Mouse (Mus musculus): ENCODE results near the gene Inf2. TPM values are rescaled to one million over a fixed set of nuclear protein-coding genes. Genes with fewer than 3 reads are reported as not detected.

The Inf2 gene
- total RNA-seq, 2 experiments from 2014 or later, result 53.3 to 62.6 TPM

GRCm38 (mm10) chr12:112560176-112560797, 28.3 kb upstream of the Inf2 start:
- intact Hi-C loops (cut with DNase I), result no loop called here
- DNase-seq (ENCODE audit: extremely low spot score in 1 of 2, low spot score in 2 of 2), result peak in 1 of 2 experiments; percentile 55

DNA sequence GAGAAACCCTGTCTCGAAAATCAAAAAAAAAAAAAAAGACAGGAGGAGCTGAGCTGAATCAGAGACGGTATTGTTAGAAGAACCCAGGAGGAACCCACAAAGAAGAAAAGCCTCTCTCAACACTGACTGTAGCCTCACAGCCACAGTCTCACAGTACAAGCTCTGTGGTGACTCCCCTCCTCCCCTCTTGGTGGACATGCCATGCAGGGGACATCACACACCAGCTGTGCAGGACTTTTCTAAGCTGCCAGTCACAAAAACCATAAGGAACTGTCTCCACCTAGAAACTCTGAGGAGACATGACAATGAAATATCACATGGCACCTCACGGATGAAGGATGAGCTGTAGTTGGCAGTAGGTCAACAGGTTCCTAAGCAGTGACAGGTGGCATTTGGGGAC, 27.4 kb upstream of the Inf2 start:
- intact Hi-C loops (cut with DNase I), result no loop called here
- DNase-seq (ENCODE audit: extremely low spot score in 1 of 2, low spot score in 2 of 2), result no peak

- intact Hi-C loops (cut with DNase I), result no loop called here
- DNase-seq (ENCODE audit: extremely low spot score in 1 of 2, low spot score in 2 of 2), result no peak
Observed at GRCm38 (mm10) chr12:112562462-112562861, 26.1 kb upstream of the Inf2 start.

- no peak for DNase-seq (ENCODE audit: extremely low spot score in 1 of 2, low spot score in 2 of 2)
- intact Hi-C loops (cut with DNase I), result no loop called here
Observed at GRCm38 (mm10) chr12:112563011-112563410, 25.6 kb upstream of the Inf2 start.

GRCm38 (mm10) chr12:112570160-112570559, 18.4 kb upstream of the Inf2 start:
- intact Hi-C loops (cut with DNase I), result no loop called here
- DNase-seq (ENCODE audit: extremely low spot score in 1 of 2, low spot score in 2 of 2), result no peak

GRCm38 (mm10) chr12:112571064-112571463, 17.5 kb upstream of the Inf2 start:
- no peak for DNase-seq (ENCODE audit: extremely low spot score in 1 of 2, low spot score in 2 of 2)
- intact Hi-C loops (cut with DNase I), result no loop called here

- intact Hi-C loops (cut with DNase I), result no loop called here
- DNase-seq (ENCODE audit: extremely low spot score in 1 of 2, low spot score in 2 of 2), result peak in 1 of 2 experiments; percentile 9
Observed at GRCm38 (mm10) chr12:112575274-112575986, 13.2 kb upstream of the Inf2 start.

GRCm38 (mm10) chr12:112576341-112576740, 12.2 kb upstream of the Inf2 start:
- intact Hi-C loops (cut with DNase I), result no loop called here
- peak in 1 of 2 experiments; percentile 69 for DNase-seq (ENCODE audit: extremely low spot score in 1 of 2, low spot score in 2 of 2)

DNA sequence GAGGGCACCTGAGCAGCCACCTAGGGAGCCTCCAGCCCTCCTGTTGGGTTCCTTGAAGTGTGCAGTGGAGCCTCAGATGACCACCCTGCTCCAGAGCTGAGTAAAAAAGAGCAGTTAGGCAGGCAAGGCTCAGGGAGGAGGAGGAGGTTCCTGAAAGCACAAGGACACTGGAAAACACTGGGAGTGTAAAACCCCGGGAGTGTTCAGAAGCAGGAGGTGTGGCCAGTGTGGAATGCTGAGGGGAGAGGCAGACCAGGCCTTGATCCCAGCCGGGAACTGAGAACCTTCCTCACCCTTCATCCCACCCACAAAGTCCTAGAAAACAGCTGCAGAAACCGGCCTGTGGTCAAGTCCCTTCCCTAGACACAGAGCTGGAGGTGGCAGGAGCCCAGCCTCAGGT, 11.8 kb upstream of the Inf2 start:
- intact Hi-C loops (cut with DNase I), result no loop called here
- DNase-seq (ENCODE audit: extremely low spot score in 1 of 2, low spot score in 2 of 2), result peak in 1 of 2 experiments; percentile 39

GRCm38 (mm10) chr12:112578296-112579090, 10.1 kb upstream of the Inf2 start:
- peak in 1 of 2 experiments; percentile 19 for DNase-seq (ENCODE audit: extremely low spot score in 1 of 2, low spot score in 2 of 2)

GRCm38 (mm10) chr12:112579430-112579829, 9.2 kb upstream of the Inf2 start:
- intact Hi-C loops (cut with DNase I), result no loop called here
- DNase-seq (ENCODE audit: extremely low spot score in 1 of 2, low spot score in 2 of 2), result peak in 1 of 2 experiments; percentile 8

More at GRCm38 (mm10) chr12:112578296-112579090, 10.1 kb upstream of the Inf2 start:
- intact Hi-C loops (cut with DNase I), result no loop called here

DNA sequence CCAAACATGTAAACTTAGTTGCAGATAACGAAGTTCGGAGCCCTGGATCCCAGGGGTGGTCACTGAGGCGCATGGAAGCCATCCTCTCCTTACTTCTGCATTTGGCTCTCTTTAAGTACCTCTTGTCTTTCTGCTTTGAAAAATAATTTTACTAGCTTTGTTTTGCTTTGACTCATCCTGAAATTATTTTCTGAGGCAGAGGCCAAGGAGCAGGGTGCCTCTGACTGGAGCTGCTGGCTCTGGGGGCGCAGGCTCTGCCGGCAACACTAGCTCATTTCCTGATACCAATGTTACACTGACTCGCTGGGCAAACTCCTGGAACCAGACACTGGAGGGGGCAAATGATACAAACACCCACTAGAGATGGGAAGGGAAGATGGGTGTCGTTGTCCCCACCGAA, 8.7 kb upstream of the Inf2 start:
- DNase-seq (ENCODE audit: extremely low spot score in 1 of 2, low spot score in 2 of 2), result no peak
- intact Hi-C loops (cut with DNase I), result no loop called here

DNA sequence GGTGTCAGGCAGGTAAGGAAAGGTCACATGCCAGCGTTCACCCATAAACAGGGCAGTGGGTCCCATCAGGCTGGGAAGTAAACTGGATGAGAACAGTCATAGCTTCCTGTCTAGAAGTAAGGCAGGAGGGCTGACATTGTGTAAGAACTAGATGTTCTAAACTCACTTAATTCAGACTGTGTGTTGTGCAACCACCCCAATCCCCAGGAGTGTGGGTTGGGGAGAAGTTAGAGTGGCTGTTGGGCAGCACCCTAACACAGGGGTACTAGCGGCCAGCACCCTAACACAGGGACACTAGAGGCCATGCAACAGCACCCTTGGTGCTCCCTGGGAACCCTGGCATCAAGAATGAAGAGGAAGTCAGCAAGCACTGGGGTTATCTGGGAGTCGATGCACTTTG, 7.5 kb upstream of the Inf2 start:
- intact Hi-C loops (cut with DNase I), result no loop called here
- DNase-seq (ENCODE audit: extremely low spot score in 1 of 2, low spot score in 2 of 2), result peak in 1 of 2 experiments; percentile 15

DNA sequence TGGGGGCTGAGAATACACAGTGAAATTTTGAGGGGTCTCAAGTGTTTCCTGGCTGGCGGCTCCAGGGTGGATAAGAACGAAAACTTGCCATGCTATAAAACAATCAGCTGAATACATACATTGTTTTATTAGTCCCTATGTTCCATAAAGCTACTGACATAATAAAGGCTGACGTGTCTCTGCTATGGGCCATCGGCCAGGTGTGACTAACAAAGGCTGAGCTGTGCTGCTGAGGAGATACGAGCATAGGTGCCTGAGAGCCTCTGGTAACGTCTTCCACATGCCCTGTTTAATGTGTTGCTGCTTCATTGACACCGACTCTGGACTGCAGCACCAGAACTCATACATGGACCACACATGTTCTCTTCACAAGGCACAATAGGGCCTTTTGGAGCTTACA, 3.6 kb upstream of the Inf2 start:
- intact Hi-C loops (cut with DNase I), result no loop called here

DNA sequence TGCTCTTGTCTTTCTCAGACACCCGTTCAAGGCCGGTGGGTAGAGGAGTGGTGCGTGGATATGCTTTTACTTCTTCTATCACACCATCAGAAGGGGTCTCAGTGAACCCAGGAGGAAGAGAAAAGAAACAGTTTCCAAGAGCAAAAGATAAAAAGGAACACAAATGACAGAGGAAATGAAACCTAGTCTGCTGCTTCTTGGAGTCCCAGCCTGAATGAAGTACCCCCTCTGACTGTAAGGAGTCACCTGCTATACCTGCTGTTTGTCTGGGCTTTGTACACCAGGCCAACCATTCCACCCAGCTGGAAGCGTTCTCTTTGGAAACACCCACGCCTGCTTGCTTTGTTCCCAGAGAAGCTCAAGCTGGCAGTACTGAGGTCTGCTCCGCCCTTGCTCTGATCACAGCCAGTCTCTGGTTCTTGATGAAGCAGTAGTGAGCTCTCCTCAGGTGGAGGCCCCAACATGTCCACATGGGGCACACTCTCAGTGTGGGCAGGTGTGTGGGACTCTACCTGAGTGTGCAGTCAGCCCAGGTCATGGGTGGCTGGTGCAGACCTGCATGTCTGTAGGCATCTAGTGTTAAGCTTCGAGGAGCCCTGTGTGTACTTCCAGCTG, 2.6 kb upstream of the Inf2 start:
- intact Hi-C loops (cut with DNase I), result no loop called here
- DNase-seq (ENCODE audit: extremely low spot score in 1 of 2, low spot score in 2 of 2), result peak in 1 of 2 experiments; percentile 54

More for the DNA sequence above, 3.6 kb upstream of the Inf2 start:
- no peak for DNase-seq (ENCODE audit: extremely low spot score in 1 of 2, low spot score in 2 of 2)

DNA sequence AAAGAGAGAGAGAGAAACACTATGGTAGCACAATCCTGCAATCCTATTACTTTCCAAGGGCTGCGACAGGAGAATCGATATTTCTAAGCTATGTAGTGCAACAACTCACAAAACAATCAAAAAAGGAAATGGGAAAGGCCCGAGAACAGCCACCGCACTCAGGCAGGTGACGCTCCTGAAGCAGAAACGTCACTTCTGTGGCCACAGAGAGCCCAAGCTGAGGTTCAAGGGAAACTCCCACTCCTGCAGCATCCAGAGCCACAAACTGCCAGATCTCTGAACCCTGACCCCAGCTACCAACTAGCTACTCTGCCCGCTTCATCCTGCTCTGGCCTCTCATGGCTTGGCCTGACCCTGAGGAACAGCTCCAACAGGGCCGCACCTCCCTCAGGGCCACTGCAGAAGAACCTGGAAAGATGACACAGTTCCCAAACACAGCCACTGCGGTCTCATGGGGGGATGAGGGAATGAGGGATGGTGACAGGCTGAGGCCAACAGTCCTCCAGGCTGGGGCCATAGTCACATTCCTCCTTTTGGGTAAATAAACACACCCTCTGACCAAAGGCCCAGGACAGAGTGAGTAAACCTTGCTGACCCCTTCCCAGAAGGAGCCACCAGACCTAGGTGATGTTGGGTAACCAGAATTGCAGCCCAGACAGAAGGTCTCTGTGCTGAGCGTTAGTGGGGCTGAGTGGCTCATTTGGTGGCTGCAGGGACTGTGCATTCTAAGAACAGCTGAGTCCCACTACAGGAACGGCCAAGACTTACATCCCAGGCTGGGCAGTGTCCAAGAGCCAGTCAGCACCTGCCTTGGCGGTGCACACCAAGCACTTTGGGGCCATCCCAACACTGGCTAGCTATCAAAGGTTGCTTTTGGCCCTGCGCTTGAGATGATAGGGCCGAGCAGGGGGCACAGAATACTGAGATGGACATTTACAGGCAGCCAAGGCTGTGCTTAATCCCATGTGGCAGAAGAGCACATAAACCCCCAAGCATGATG, 1.2 kb upstream of the Inf2 start:
- peak in 1 of 2 experiments; percentile 41 for DNase-seq (ENCODE audit: extremely low spot score in 1 of 2, low spot score in 2 of 2)
- intact Hi-C loops (cut with DNase I), result no loop called here

- intact Hi-C loops (cut with DNase I), result no loop called here
- no peak for DNase-seq (ENCODE audit: extremely low spot score in 1 of 2, low spot score in 2 of 2)
Observed at GRCm38 (mm10) chr12:112589491-112590191, 1.1 kb downstream of the Inf2 start.
